In genomic region chr16:32913937-32914881, GRCm38 (mm10) we compare ENCODE assay signal across 8 mouse cellular contexts. TPM values are rescaled to one million over a fixed set of nuclear protein-coding genes. Genes with fewer than 3 reads are reported as not detected.
DNase-seq lines count a peak whose midpoint lies in the region; ATAC-seq and TF ChIP-seq lines count a peak whose summit lies in the region.

Lrch3 (plus strand) TSS chr16:32914100.

- no peaks in the 10 kb centered on the region for H3K36me3 ChIP-seq in ES-E14 (ENCODE audit: control insufficient read depth, insufficient read depth, low read length, poor library complexity, severe bottlenecking)
- H3K36me3 ChIP-seq in forebrain, embryonic 16.5 days (ENCODE audit: control insufficient read depth, insufficient read depth): no peaks in the 10 kb centered on the region
- H3K36me3 ChIP-seq in lung, embryonic 14.5 days (ENCODE audit: insufficient read depth): no peaks in the 10 kb centered on the region
- no peaks in the 10 kb centered on the region for H3K36me3 ChIP-seq in thymus, adult 2 months (ENCODE audit: control insufficient read depth, insufficient read depth, low read length)

- DNase-seq in ES-E14 (ENCODE audit: low read depth, low spot score): peak; percentile 79
- peak; percentile 94 for DNase-seq in cerebellum, adult 11-12 months
- DNase-seq in heart, postnatal 36 days: peak; percentile 95 to 99
- DNase-seq in layer of hippocampus, adult 2 months (ENCODE audit: low spot score in 2 of 2): peak; percentile 93 to 96
- DNase-seq in lung, embryonic 14.5 days: peak; percentile 96
- DNase-seq in thymus, adult 2 months: peak; percentile 93

- H3K9ac ChIP-seq in ES-E14 (ENCODE audit: insufficient read depth, low read depth, low read length, poor library complexity, severe bottlenecking): peak within 1 kb of the TSS; percentile 95
- peak within 1 kb of the TSS; percentile 96 for H3K9ac ChIP-seq in forebrain, embryonic 16.5 days (replicated peaks; ENCODE audit: low read depth, low read length)
- H3K9ac ChIP-seq in lung, embryonic 14.5 days: peak within 1 kb of the TSS; percentile 95

- H3K4me3 ChIP-seq in ES-E14 (ENCODE audit: insufficient read depth in 1 of 2, low read depth in 1 of 2, low read length in 2 of 2, poor library complexity in 1 of 2, severe bottlenecking in 1 of 2): peak within 1 kb of the TSS; percentile 96 to 98
- H3K4me3 ChIP-seq in forebrain, embryonic 16.5 days (replicated peaks; ENCODE audit: low read length): peak within 1 kb of the TSS; percentile 98
- H3K4me3 ChIP-seq in layer of hippocampus, adult 2 months: peak within 1 kb of the TSS; percentile 98
- peak within 1 kb of the TSS; percentile 95 for H3K4me3 ChIP-seq in lung, embryonic 14.5 days (ENCODE audit: low read depth, low read length)
- H3K4me3 ChIP-seq in olfactory bulb, adult 2 months (ENCODE audit: insufficient read depth, low read depth, low read length): peak within 1 kb of the TSS; percentile 89
- H3K4me3 ChIP-seq in thymus, adult 2 months (ENCODE audit: control insufficient read depth, insufficient read depth, low read length): peak within 1 kb of the TSS; percentile 84

- in situ Hi-C loops in ES-E14 (cut with MboI; ENCODE audit: low sequenced_read_pairs in 2 of 2, unreplicated experiment in 2 of 2): no loop called here

- intact Hi-C loops in heart, postnatal 36 days (cut with DNase I): loop anchor here (2.0 to 5.0 kb wide), 3 partner anchors 33 to 99 kb away; partner anchors contain the start of genes Fyttd1 and Rubcn

- peaks cover 2 to 9% of the 10 kb centered on the region in 2 experiments; a peak in 2 of 4 replicates for H3K4me1 ChIP-seq in ES-E14 (ENCODE audit: control insufficient read depth in 2 of 2, insufficient read depth in 2 of 2, low read length in 2 of 2, poor library complexity in 1 of 2)
- peaks cover 6% of the 10 kb centered on the region for H3K4me1 ChIP-seq in forebrain, embryonic 16.5 days (replicated peaks; ENCODE audit: control insufficient read depth, insufficient read depth, low read length)
- 0 out of 2 replicates have a peak, but pooled peaks cover 6% of the 10 kb centered on the region for H3K4me1 ChIP-seq in lung, embryonic 14.5 days (ENCODE audit: insufficient read depth)
- peaks cover 2% of the 10 kb centered on the region; the same call in 1 of the 2 replicates for H3K4me1 ChIP-seq in olfactory bulb, adult 2 months (ENCODE audit: control insufficient read depth, insufficient read depth, low read length)
- peaks cover 4% of the 10 kb centered on the region for H3K4me1 ChIP-seq in thymus, adult 2 months (replicated peaks; ENCODE audit: control insufficient read depth, insufficient read depth, low read length)

- TF ChIP-seq POLR2A in olfactory bulb, adult 2 months (IDR thresholded peaks at IDR 0.05; ENCODE audit: insufficient read depth, low read depth, low read length): peak; percentile 93
- peak; percentile 93 for TF ChIP-seq POLR2A in thymus, adult 2 months (IDR thresholded peaks at IDR 0.05; ENCODE audit: control insufficient read depth, extremely low read depth, insufficient read depth, low read length, poor library complexity)

- ATAC-seq in forebrain, embryonic 16.5 days: peak; percentile 93
- peak; percentile 96 for ATAC-seq in lung, embryonic 14.5 days (ENCODE audit: insufficient read depth)

- under 1% methylated on average over 85 of the region's 85 CpGs for WGBS in forebrain, embryonic 16.5 days
- under 1% methylated on average over 80 of the region's 85 CpGs for WGBS in lung, embryonic 14.5 days
- WGBS in olfactory bulb, adult 2 months: under 1% methylated on average over 84 of the region's 85 CpGs
- under 1% methylated on average over 85 of the region's 85 CpGs for WGBS in thymus, adult 2 months

- no peak; the same call in 1 of the 2 replicates for TF ChIP-seq CTCF in layer of hippocampus, adult 2 months (conservative IDR thresholded peaks at IDR 0.05)
- TF ChIP-seq CTCF in lung, embryonic 14.5 days (IDR thresholded peaks at IDR 0.05; ENCODE audit: low read depth): no peak
- no peak for TF ChIP-seq CTCF in olfactory bulb, adult 2 months (IDR thresholded peaks at IDR 0.05; ENCODE audit: insufficient read depth, low read depth, low read length)
- TF ChIP-seq CTCF in thymus, adult 2 months (IDR thresholded peaks at IDR 0.05; ENCODE audit: borderline replicate concordance, control insufficient read depth, extremely low read depth, insufficient read depth, low read length, poor library complexity): no peak

- no peaks in the 10 kb centered on the region for H3K27me3 ChIP-seq in forebrain, embryonic 16.5 days (replicated peaks; ENCODE audit: control insufficient read depth, insufficient read depth, low read length)
- no peaks in the 10 kb centered on the region for H3K27me3 ChIP-seq in lung, embryonic 14.5 days (ENCODE audit: insufficient read depth, low read length)
- H3K27me3 ChIP-seq in thymus, adult 2 months (ENCODE audit: control insufficient read depth, insufficient read depth, low read length): no peaks in the 10 kb centered on the region

- peak within 1 kb of the TSS; percentile 73 for H3K27ac ChIP-seq in ES-E14 (ENCODE audit: insufficient read depth, low read depth, low read length, poor library complexity, severe bottlenecking)
- peak within 1 kb of the TSS; percentile 80 for H3K27ac ChIP-seq in forebrain, embryonic 16.5 days (ENCODE audit: low read length)
- peak within 1 kb of the TSS; percentile 95 for H3K27ac ChIP-seq in layer of hippocampus, adult 2 months
- peak within 1 kb of the TSS; percentile 89 for H3K27ac ChIP-seq in lung, embryonic 14.5 days (ENCODE audit: low read depth)
- peak within 1 kb of the TSS; percentile 48 for H3K27ac ChIP-seq in olfactory bulb, adult 2 months (ENCODE audit: insufficient read depth, low read depth, low read length)
- no peak within 1 kb of the TSS for H3K27ac ChIP-seq in thymus, adult 2 months (ENCODE audit: control insufficient read depth, insufficient read depth, low read length)

- H3K9me3 ChIP-seq in ES-E14 (ENCODE audit: control insufficient read depth, insufficient read depth, low read depth, low read length): no peaks in the 10 kb centered on the region
- no peaks in the 10 kb centered on the region for H3K9me3 ChIP-seq in forebrain, embryonic 16.5 days (ENCODE audit: control insufficient read depth, low read length)
- no peaks in the 10 kb centered on the region for H3K9me3 ChIP-seq in lung, embryonic 14.5 days (ENCODE audit: low read depth, low read length)

- peak within 1 kb of the TSS; percentile 75 for H3K4me2 ChIP-seq in forebrain, embryonic 16.5 days (ENCODE audit: low read length)
- peak within 1 kb of the TSS; percentile 80 for H3K4me2 ChIP-seq in lung, embryonic 14.5 days

TF ChIP-seq in ES-E14, 5 proteins besides CTCF, POLR2A, EP300 and RAD21:
- TF ChIP-seq ZC3H11A (IDR thresholded peaks at IDR 0.05; ENCODE audit: borderline replicate concordance, low read depth, low read length): no peak
- no peak for TF ChIP-seq ZNF384 (IDR thresholded peaks at IDR 0.05; ENCODE audit: low read depth, low read length)
- TF ChIP-seq HCFC1 (IDR thresholded peaks at IDR 0.05; ENCODE audit: borderline replicate concordance, insufficient read depth, low read length): no peak; the same call in 1 of the 2 replicates
- TF ChIP-seq CHD2 (IDR thresholded peaks at IDR 0.05; ENCODE audit: low read depth, low read length): no peak
- TF ChIP-seq MAFK (IDR thresholded peaks at IDR 0.05; ENCODE audit: insufficient read depth, low read depth, low read length): no peak

RNA-seq across cellular contexts. Expression of gene Lrch3, which starts in this region (rescaled TPM):
- 11.0 and 15.8 TPM in 2 replicates for total RNA-seq in ES-E14 (2012; rRNA removed)
- polyA plus RNA-seq in forebrain, embryonic 16.5 days (2015; fragmentation: Nextera tagmentation; extraction: Ambion mirVana): 39.0 and 44.7 TPM in 2 replicates
- total RNA-seq in heart, postnatal 36 days (2021): 10 to 100 TPM; 24.6 to 25.4 TPM
- total RNA-seq in layer of hippocampus, adult 2 months (2021): 10 to 100 TPM; 41.0 to 48.2 TPM
- 26.6 and 26.9 TPM in 2 replicates for polyA plus RNA-seq in lung, embryonic 14.5 days (2014; fragmentation: Nextera tagmentation; extraction: Ambion mirVana)
- not detected in 2 replicates for polyA plus RNA-seq in olfactory bulb, adult 2 months (2012; ENCODE audit: insufficient read depth, insufficient read length, low replicate concordance, missing spikeins)
- 41.3 and 43.2 TPM in 2 replicates for polyA plus RNA-seq in thymus, adult 2 months (2012; rRNA removed)
